Mouse (Mus musculus) forebrain, embryonic 14.5 days (tissue): ENCODE measurements around the gene Abca7. TPM values are rescaled to one million over a fixed set of nuclear protein-coding genes. Genes with fewer than 3 reads are reported as not detected.

ENCODE experiments used
- ATAC-seq: fragments of 200-750 bp; cut with Nextera tagmentation; 2 replicates; pipeline ENCODE4 v1.8.0; 2017; ENCODE audit warnings: mild to moderate bottlenecking, moderate library complexity
- DNase-seq: peaks from one replicate; pipeline ENCODE4 v3.0.0-alpha.2; 2015; ENCODE audit warnings: low spot score
- H3K27ac ChIP-seq: fragments of 300-500 bp; sonication (generic); 2 replicates; pipeline ENCODE4 v1.5.1; 2014; ENCODE audit warnings: low read depth, mild to moderate bottlenecking, control low read depth, low read length, moderate library complexity
- H3K27me3 ChIP-seq: fragments of 300-500 bp; sonication (generic); replicated peaks from 2 replicates; pipeline ENCODE4 v1.6.1; 2014; ENCODE audit warnings: low read length, control low read depth, mixed read lengths; ENCODE audit not compliant: control insufficient read depth, insufficient read depth
- H3K36me3 ChIP-seq: fragments of 300-500 bp; sonication (generic); 2 replicates; pipeline ENCODE4 v1.6.1; 2014; ENCODE audit warnings: low read length, control low read depth; ENCODE audit not compliant: control insufficient read depth, insufficient read depth
- H3K4me1 ChIP-seq: fragments of 300-500 bp; sonication (generic); 2 replicates; pipeline ENCODE4 v1.6.1; 2014; ENCODE audit warnings: antibody characterized with exemption, low read length, control low read depth; ENCODE audit not compliant: control insufficient read depth, insufficient read depth
- H3K4me2 ChIP-seq: fragments of 300-500 bp; sonication (generic); 2 replicates; pipeline ENCODE4 v1.6.1; 2014; ENCODE audit warnings: mild to moderate bottlenecking, control low read depth, low read length
- H3K4me3 ChIP-seq: fragments of 300-500 bp; sonication (generic); 2 replicates; pipeline ENCODE4 v1.5.1; 2014; ENCODE audit warnings: low read depth, low read length, control low read depth
- H3K9ac ChIP-seq: fragments of 300-500 bp; sonication (generic); 2 replicates; pipeline ENCODE4 v1.6.1; 2014; ENCODE audit warnings: mild to moderate bottlenecking, low read length, control low read depth, moderate library complexity
- H3K9me3 ChIP-seq: fragments of 300-500 bp; sonication (generic); replicated peaks from 2 replicates; pipeline ENCODE4 v1.6.1; 2016; ENCODE audit warnings: low read length, control low read depth, mixed read lengths; ENCODE audit not compliant: control insufficient read depth
- WGBS: fragments of 180-500 bp; shearing (Covaris S2); extraction: QIAGEN DNeasy Blood & Tissue Kit; methylation state at CpG from one replicate; pipeline ENCODE4 v1.1.7; 2014; 5-methylcytosine and 5-hydroxymethylcytosine counted together
- polyA plus RNA-seq: library from polyadenylated mRNA; unstranded; fragments of >200 nt; fragmentation: Nextera tagmentation; extraction: Ambion mirVana; gene quantifications from 2 replicates; pipeline ENCODE4 v1.2.1, GENCODE M21; 2014

Abca7 gene
- polyA plus RNA-seq, 1 experiment from 2014 or later = 2.1 TPM

GRCm38 (mm10) chr10:80019471-80020131, 23.3 kb downstream of the Abca7 start:
- no peaks in the 10 kb centered on the region for H3K36me3 ChIP-seq
- no peaks in the 10 kb centered on the region for H3K9me3 ChIP-seq
- H3K4me2 ChIP-seq = peak overlapping the region; percentile 6; the same call in 1 of the 2 replicates
- H3K4me1 ChIP-seq = no peaks in the 10 kb centered on the region
- DNase-seq (no peak), ATAC-seq (no peak)
- H3K27ac ChIP-seq = no peak overlapping the region
- 0 out of 2 replicates have a peak overlapping the region, but pooled peaks have one; percentile 40 for H3K9ac ChIP-seq
- H3K27me3 ChIP-seq = peaks cover 23% of the 10 kb centered on the region
- H3K4me3 ChIP-seq = no peak overlapping the region
- 3% methylated on average over 20 of the region's 20 CpGs for WGBS

- no peak for ATAC-seq
- 14% methylated on average over 11 of the region's 11 CpGs for WGBS
- Histone ChIP-seq H3K27me3 (peaks cover 17% of the 10 kb centered on the region; the same call in 1 of the 2 replicates), H3K27ac (no peak overlapping the region), H3K36me3 (no peaks in the 10 kb centered on the region), H3K9me3 (no peaks in the 10 kb centered on the region), H3K4me3 (no peak overlapping the region), H3K4me1 (no peaks in the 10 kb centered on the region), H3K4me2 (peak overlapping the region; percentile 6; the same call in 1 of the 2 replicates), H3K9ac (no peak overlapping the region)
- DNase-seq = no peak
Observed at GRCm38 (mm10) chr10:80020191-80020590, 23.9 kb downstream of the Abca7 start.

DNA sequence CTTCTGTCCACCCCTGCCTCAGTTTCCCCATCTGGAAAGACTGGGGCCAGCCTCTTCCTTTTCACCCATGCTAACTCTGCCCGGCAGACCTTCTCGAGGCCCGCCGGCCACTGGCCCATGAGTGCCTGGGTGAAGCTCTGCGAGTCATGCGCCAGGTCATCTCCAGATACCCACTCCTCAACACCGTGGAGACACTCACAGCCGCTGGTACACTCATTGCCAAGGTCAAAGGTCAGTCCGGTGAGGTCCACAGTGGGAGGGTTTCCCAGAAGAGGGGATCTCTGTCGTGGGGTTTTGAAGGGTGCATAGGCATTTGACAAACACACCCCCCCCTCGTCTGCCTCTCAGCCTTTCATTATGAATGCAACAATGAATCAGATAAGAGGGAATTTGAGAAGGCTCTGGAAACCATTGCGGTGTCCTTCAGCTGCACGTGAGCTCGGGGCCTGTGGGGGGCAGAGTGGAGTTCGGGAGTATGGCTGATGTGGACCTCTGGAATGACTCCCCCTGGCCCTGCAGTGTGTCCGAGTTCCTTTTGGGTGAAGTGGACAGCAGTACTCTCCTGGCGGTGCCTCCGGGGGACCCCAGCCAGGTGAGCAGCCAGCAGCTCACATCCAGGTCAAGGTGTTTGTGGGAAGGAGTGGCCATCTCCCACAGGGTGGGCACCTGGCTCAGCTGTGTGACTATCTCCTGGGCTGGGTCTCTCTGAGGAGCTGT, 24.5 kb downstream of the Abca7 start:
- H3K36me3 ChIP-seq = no peaks in the 10 kb centered on the region
- H3K4me1 ChIP-seq = no peaks in the 10 kb centered on the region
- no peak overlapping the region for H3K27ac ChIP-seq
- no peaks in the 10 kb centered on the region for H3K9me3 ChIP-seq
- no peak overlapping the region for H3K4me2 ChIP-seq
- no peak overlapping the region for H3K9ac ChIP-seq
- peaks cover 16% of the 10 kb centered on the region; the same call in 1 of the 2 replicates for H3K27me3 ChIP-seq
- WGBS = 84% methylated on average over 18 of the region's 18 CpGs
- DNase-seq (no peak), ATAC-seq (no peak)
- H3K4me3 ChIP-seq = no peak overlapping the region

DNA sequence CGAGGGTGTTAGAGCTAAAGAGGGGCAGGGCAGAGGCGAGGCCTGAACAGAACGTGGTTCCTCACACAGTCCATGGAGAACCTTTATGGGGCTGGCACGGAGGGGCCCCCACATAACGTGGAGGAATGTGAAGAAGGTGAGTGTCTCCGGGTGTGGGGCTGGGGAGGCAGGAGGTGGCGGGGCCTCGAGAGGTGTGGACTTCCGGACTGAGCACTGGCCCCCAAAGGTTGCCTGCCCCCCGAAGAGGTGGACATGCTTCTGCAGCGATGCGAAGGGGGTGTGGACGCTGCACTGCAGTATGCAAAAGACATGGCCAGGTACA, 25.0 kb downstream of the Abca7 start:
- Histone ChIP-seq H3K4me2 (no peak overlapping the region), H3K27me3 (peaks cover 16% of the 10 kb centered on the region; the same call in 1 of the 2 replicates), H3K27ac (no peak overlapping the region), H3K4me1 (no peaks in the 10 kb centered on the region), H3K9ac (no peak overlapping the region), H3K36me3 (no peaks in the 10 kb centered on the region), H3K9me3 (no peaks in the 10 kb centered on the region), H3K4me3 (no peak overlapping the region)
- ATAC-seq (no peak), DNase-seq (no peak)
- WGBS = 92% methylated on average over 13 of the region's 13 CpGs

DNA sequence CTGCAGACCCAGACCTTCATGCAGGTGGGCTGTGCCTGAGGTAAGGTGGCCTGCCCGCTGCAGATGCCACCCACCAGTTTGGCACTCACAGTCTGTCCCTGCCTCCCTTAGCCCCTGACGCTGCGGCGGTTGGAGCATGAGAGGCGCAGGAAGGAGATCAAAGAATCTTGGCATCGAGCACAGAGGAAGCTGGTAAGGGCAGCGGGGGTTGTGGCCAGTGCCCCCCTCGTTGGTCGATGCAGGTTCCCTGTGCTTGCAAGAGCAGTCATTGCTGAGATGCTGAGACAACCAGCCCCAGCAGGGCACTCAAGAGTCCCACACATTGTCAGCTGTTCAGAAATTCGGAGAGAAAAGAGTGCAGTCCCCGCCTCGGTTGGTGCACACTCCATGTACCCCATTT, 25.9 kb downstream of the Abca7 start:
- Histone ChIP-seq H3K4me2 (no peak overlapping the region), H3K4me1 (no peaks in the 10 kb centered on the region), H3K9ac (no peak overlapping the region), H3K27ac (no peak overlapping the region), H3K27me3 (peaks cover 16% of the 10 kb centered on the region; the same call in 1 of the 2 replicates), H3K36me3 (no peaks in the 10 kb centered on the region), H3K4me3 (no peak overlapping the region), H3K9me3 (no peaks in the 10 kb centered on the region)
- 84% methylated on average over 12 of the region's 12 CpGs for WGBS
- ATAC-seq = no peak
- DNase-seq = no peak

DNA sequence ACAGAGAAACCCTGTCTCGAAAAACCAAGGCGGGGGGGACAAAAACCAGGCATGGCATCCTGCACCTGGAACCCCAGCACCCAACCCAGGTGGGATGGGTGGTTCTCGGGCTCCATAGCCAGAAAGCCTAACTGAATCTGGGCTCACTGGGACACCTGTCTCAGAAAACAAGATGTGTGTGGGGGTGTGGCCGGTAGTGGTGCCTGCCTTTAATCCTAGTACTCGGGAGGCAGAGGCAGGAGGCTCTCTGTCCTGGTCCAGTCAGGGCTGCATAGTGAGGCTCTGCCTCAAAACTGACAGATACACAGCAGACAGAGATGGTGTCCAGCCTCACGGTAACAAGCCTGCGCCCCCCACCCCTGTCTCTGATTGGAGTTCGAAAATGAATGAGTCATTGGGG, 26.5 kb downstream of the Abca7 start:
- ATAC-seq (no peak), DNase-seq (no peak)
- H3K9ac ChIP-seq = no peak overlapping the region
- H3K4me2 ChIP-seq = no peak overlapping the region
- no peak overlapping the region for H3K27ac ChIP-seq
- H3K9me3 ChIP-seq = no peaks in the 10 kb centered on the region
- H3K27me3 ChIP-seq = peaks cover 16% of the 10 kb centered on the region; the same call in 1 of the 2 replicates
- H3K4me3 ChIP-seq = no peak overlapping the region
- no peaks in the 10 kb centered on the region for H3K4me1 ChIP-seq
- WGBS = 93% methylated on average over 8 of the region's 8 CpGs
- no peaks in the 10 kb centered on the region for H3K36me3 ChIP-seq

DNA sequence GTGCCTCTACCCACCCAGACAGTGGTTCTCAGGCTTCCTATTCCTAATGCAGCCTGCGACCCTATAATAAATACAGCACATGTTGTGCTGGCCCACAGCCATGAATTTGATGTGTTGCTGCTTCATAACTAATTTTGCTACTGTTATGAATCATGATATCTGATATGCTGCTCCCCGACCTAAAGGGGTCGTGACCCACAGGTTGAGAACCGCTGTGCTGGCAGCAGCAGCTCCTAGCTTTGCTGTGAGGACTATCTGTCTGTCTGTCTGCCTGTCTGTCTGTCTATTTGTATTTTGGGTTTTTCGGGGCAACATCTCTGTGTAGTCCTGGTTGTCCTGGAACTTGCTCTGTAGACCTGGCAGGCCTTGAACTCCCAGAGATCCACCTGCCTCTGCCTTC, 27.5 kb downstream of the Abca7 start:
- no peak for ATAC-seq
- Histone ChIP-seq H3K27ac (no peak overlapping the region), H3K27me3 (peaks cover 16% of the 10 kb centered on the region; the same call in 1 of the 2 replicates), H3K4me2 (no peak overlapping the region), H3K9me3 (no peaks in the 10 kb centered on the region), H3K36me3 (no peaks in the 10 kb centered on the region), H3K9ac (no peak overlapping the region), H3K4me1 (no peaks in the 10 kb centered on the region), H3K4me3 (no peak overlapping the region)
- 87% methylated on average over 5 of the region's 5 CpGs for WGBS
- no peak for DNase-seq

GRCm38 (mm10) chr10:80024229-80025043, 28.1 kb downstream of the Abca7 start:
- 79% methylated on average over 15 of the region's 15 CpGs for WGBS
- Histone ChIP-seq H3K4me1 (no peaks in the 10 kb centered on the region), H3K9ac (no peak overlapping the region), H3K4me3 (no peak overlapping the region), H3K9me3 (no peaks in the 10 kb centered on the region), H3K27ac (no peak overlapping the region), H3K27me3 (peaks cover 11% of the 10 kb centered on the region; the same call in 1 of the 2 replicates), H3K36me3 (no peaks in the 10 kb centered on the region), H3K4me2 (no peak overlapping the region)
- DNase-seq (no peak), ATAC-seq (no peak)
